Mouse (Mus musculus): ENCODE measurements around the gene Abhd5.
A peak's percentile ranks its signal among the peaks of the same experiment; 100 is the strongest.

Abhd5 gene

GRCm38 (mm10) chr9:122349286-122349685, 2.1 kb upstream of the Abhd5 start:
- DNase-seq, result no peak

DNA sequence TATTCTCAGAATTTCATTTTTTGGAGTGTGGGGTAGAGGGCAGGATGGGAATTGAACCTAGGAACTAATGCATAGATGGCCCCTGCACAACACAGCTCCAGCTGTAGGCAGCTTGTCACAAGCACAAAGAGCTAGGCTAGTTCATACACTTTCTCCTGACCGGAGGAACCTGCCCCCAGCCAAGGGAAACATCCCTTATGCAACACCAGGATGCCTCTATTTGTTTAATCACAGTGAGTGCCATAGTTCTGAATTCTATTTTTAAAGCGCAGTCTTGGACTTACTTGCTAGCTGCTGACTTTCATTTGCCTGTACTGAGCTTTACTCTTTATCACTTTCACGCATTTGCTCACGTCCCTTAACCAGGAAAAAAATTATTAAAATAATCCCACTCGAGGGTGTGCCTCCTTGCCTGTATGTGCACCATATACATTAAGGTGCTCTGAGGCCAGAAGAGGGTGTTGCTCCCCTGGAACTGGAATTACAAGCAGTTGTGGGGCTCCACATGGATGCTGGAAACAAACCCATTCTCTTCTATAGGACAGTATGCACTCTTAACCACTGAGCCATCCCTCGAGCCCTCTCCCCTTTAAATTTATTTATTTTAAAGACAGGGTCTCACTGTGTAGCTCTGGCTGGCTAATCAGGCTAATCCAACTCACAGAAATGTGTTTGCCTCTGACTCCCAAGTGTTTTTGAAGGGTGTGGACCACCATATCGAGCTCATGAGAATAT, 845 bp upstream of the Abhd5 start:
- no peak for DNase-seq

DNA sequence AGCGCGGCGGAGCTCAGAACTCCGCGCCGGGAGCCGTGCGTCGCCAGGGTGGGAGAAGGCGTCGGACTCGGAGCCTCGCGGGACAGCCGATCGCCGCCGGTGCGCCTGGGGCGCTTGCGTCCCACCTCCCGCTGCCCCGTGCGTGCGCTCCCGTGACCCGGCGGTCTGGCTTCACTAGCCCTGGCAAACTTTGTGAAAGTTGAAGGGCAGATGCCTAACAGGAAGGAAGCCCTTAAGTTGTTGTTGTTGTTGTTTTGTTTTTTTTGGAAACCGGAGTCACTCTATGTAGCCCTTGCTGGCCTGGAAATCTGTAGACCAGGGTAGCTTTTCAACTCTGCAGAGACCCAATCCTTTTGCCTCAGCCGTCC, 601 bp downstream of the Abhd5 start:
- no peak for DNase-seq

GRCm38 (mm10) chr9:122352911-122353310, 1.5 kb downstream of the Abhd5 start:
- DNase-seq, result no peak

DNA sequence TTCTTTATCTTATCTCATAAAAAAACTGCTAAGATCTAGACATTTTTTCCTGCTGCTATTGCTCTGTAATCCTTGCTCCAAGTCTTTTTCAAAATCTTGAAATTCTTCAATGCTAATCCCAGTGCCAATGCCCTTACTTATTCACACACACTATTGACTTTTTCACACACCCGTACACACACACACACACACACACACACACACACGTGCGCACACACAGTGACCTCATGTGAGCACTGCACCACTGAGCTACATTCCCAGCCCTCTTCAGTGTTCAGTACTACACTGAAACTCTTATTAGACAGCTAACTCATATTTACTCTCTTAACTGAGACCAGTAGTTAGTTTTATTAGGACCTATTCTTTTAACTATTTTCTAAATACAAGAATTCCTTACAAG, 2.8 kb downstream of the Abhd5 start:
- no peak for DNase-seq

DNA sequence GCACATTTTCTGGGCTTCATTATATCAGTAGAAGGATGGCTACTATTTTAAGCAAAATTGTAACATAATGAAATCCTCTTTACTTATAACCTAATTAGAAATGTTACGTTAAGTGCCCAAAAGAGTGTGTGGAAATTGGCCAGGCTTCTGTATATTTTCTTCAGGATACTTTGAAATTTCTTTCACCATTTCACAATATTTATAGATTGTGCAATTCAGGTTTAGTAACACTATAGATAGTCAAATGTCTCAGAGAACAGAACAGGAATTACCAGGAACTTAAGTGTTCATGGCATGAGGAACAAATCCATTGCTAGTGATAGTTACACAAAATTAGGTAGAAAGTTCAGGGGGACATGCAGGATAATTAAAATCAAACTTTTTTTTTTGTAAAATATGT, 5.7 kb downstream of the Abhd5 start:
- no peak for DNase-seq

- DNase-seq, result no peak
Observed at GRCm38 (mm10) chr9:122357626-122358025, 6.2 kb downstream of the Abhd5 start.

- DNase-seq, result no peak
Observed at GRCm38 (mm10) chr9:122364171-122364570, 12.8 kb downstream of the Abhd5 start.

DNA sequence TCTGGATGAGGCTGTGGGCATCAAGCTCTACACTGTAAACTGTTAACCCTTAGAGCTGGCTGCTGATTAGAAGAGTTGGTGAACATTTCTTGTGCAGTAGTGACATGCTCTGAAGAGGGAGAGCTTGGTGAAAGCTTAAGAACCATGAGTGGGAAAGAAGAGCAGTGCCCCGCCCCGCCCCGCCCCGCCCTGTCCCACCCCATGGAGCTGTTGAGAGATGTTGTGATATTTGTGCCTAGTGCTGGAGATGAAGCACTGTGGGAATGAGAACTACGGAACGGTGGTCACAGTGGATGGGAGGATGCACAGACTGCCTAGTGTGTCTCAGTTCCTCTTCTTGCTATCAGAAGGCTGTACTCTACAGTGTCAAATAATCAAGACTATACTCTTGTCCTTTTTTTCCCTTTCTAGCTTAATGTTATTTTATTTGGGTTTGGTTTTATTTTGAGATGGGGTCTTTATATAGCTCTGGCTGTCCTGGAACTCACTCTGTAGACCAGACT, 18.9 kb downstream of the Abhd5 start:
- no peak for DNase-seq

DNA sequence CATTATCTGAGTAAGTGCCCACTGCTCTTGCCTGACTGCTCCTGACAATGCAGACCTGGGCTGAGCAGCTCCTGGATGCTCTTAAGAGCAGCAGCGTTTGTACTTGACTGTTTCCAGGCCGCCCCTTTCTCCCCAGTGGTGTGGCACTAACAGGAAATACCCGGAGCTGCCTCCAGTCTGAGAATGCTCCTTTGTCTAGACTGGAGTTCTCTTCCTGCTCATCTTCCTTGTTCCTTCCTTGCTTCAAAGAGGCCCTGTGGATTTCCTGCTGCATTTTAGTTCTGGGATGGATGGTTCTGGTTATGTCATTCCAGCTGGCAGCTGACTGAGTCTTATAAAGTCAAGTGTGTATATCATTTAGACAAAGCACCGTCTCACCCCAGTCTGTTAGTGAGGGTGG, 21.1 kb downstream of the Abhd5 start:
- DNase-seq, result no peak

GRCm38 (mm10) chr9:122372991-122373390, 21.6 kb downstream of the Abhd5 start:
- DNase-seq, result no peak

DNA sequence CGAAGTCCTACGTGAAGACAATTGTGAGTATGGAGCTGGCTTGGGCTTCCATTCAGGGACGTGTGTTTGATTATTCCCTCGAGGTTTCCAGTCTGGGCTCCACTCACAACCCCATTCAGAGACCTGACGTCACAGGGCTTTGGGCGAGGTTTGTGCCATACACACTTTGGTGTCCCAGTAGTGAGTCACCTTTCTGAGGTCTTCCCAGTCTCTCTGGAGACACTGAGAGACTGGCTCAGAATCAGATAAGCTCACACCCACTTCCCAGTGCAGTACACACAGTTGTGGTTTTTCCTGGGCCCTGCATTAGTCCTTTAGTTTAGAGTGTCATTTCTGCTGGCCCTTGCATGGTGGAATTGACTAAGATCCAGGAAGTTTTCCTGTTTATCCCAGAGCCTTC, 27.6 kb downstream of the Abhd5 start:
- DNase-seq, result no peak

DNA sequence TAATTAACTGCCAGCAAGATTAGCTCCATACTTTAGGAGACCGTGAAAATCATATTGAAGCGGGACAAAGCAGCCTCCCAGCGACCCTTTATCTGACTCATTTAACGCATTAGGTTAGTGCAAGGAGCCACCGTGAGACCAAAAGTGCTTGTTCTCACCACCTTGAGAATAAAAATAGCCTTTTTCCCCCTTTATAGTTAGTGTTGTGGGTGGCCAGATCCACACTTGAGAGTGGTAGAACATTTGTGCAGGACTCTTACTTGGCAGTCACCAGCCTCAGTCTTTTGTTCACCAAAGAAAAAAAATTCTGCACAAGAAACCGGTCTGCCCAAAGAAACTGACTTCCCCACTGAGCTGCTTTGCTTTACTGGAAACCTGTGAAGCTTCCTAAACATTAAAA, 29.6 kb downstream of the Abhd5 start:
- no peak for DNase-seq

GRCm38 (mm10) chr9:122382006-122382405, 30.6 kb downstream of the Abhd5 start:
- DNase-seq, result no peak

GRCm38 (mm10) chr9:122386015-122386414, 34.6 kb downstream of the Abhd5 start:
- DNase-seq, result no peak

DNA sequence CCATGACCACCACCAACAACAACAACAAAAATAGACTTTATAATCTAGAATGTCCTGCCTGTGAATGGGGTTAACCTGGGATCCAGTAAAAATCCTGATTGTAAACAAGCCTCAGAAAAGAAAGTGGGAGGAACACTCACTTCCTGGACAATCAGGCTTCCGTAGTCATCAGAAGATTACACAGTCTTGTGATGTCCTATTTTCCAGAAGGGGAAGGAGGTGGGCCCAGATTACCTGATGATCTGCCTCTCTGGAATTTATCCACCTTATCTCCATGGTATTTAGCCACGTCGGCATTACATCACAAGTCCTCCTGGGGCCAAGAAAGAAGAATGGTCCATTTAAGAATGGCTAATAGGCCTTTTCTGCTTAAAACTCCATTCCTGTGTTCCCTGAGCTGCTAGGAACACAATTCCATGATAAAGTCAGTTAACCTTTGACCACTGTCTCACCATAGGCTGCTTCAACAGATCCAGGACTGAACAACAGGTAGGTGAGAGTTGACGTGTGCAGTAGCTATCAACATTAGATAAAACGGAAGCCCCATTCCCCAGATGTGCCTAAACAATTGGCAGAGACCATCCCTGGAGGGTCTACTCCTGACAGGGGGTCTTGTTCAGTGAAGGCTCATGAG, 38.0 kb downstream of the Abhd5 start:
- DNase-seq, result no peak

- no peak for DNase-seq
Observed at GRCm38 (mm10) chr9:122395816-122396215, 44.4 kb downstream of the Abhd5 start.

DNA sequence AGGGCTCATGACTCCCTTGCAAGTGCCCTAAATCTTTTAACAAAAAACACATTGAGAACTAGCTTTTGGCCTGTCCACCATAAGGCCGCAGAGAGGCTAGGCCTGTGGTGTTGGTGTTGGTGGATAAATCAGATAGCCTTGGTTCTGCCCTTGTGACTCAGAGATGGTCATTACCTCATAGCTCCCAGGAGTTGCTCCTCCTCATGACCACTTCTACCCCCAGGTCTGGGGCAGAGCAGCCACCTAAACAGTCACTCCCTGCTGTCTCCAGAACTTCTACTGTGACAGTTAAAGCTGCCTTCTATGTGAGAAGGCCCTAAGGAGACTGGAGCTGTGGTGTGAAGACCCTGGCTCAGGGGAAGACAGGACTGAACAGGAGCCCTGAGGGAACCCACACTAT, 45.7 kb downstream of the Abhd5 start:
- DNase-seq, result no peak

GRCm38 (mm10) chr9:122398746-122399145, 47.3 kb downstream of the Abhd5 start:
- peak; percentile 55 for DNase-seq

DNA sequence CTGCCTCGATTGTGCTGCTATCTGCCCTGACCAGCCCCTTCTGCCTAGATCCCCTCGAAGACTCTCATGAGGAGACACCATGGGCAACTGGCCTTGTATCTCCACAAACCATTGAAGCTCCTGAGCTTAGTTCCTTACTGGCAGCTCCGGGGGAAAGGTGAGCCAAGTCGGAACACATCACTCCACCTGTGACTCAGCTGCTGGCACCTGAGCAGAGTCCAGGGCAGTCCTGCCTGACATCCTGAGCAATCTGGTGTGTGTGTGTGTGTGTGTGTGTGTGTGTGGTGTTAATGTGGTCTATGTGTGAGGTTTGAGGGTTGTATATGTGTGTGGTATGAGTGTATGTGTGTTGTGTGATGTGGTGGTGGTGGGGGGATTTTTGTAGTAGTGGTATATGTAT, 49.8 kb downstream of the Abhd5 start:
- DNase-seq, result no peak

- DNase-seq, result no peak
Observed at GRCm38 (mm10) chr9:122410437-122411175, 59.2 kb downstream of the Abhd5 start.

- DNase-seq, result no peak
Observed at GRCm38 (mm10) chr9:122414648-122415047, 63.2 kb downstream of the Abhd5 start.

DNA sequence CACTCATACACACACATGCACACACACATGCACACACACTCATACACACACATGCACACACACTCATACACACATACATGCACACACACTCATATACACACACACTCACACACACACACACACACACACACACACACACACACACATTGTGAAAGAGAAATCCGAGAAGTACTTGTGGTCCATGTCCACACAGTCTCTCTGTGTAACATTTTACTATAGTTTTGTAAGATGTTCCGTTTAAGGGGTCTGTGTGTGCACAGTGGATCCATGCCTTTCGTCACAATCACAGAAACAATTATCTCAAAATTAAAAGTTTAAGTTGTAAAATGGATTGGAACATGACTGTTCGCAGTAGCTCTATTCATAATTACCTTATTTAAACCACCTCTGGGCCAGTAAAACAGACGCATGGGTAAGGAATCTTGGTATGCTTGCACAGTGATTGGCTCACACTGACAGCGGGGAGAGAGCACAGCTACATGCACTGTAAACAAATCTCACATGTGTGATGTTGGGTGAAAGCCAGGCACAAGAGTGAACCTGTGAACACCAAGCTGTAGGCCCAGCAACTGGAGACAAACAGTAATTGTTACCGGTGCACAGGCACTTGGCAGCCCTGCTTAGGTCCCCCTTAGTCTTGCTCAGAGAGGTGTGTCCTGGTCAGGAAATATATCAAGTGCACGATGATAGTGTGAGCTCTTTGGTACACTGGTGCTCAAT, 63.8 kb downstream of the Abhd5 start:
- no peak for DNase-seq

Measured in thymus, postnatal 25 days (tissue).